Mouse (Mus musculus): ENCODE results near the gene Mamdc4.
"Not testable (repeated sequence)": the region's sequence is repeated elsewhere in the genome, so short reads cannot be mapped to it uniquely, and the experiment has no call there.

The Mamdc4 gene

DNA sequence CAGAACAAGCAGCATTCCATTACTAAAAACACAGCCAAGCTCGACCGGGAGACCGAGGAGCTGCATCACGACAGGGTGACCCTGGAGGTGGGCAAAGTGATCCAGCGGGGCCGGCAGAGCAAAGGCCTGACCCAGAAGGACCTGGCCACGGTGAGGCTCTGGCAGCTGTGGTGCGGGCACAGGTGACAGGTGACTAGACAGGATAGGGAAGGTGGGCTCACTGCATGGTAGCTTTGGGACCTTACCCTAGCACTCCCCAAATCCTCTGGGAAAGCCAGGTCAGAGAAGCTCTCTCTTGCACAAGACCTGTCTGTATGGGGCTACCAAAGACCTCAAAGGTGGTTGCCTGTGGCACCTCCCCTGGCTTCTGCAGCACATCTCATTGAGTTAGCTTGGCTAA lies 14.1 kb downstream of the Mamdc4 start:
- no peak for DNase-seq (ENCODE audit: low read depth, low spot score)

DNA sequence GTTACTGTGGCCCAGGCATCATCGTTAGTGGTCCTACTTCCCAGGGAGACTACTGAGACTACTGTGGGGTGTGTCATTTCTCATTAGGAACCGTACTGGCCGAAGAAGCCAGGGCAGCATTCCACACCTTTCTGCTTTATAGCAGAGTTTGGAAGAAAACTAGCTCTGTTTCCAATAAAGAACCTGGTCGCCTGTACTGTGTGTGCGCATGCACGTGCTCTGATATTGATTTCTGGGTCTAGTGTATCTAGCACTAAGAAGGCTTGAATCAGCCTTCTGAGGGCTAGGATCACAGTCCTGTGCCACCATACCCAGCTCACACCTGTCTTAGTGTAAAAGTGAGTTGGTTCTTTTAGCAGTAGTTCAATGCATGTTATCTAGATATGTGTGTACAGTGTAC lies 15.9 kb downstream of the Mamdc4 start:
- DNase-seq (ENCODE audit: low read depth, low spot score): no peak

DNA sequence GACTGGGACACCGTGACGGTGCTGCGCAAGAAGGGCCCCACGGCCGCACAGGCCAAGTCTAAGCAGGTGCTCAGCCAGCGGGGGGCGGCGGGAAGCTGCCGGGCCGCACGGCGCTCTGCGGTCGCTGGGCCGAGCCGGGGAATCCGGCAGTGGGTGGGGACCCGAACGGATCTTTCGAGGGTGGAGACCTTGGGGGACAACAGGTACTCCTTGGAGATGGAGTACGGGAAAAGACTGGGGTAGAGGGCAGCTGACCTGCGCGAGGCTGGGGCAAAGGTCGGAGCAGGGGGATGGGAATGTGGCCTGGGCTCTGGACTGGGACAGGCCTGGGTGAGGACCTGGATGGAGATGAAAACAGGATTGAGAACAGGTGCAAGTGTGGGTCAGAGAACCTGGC lies 16.7 kb downstream of the Mamdc4 start:
- DNase-seq (ENCODE audit: low read depth, low spot score): no peak

DNA sequence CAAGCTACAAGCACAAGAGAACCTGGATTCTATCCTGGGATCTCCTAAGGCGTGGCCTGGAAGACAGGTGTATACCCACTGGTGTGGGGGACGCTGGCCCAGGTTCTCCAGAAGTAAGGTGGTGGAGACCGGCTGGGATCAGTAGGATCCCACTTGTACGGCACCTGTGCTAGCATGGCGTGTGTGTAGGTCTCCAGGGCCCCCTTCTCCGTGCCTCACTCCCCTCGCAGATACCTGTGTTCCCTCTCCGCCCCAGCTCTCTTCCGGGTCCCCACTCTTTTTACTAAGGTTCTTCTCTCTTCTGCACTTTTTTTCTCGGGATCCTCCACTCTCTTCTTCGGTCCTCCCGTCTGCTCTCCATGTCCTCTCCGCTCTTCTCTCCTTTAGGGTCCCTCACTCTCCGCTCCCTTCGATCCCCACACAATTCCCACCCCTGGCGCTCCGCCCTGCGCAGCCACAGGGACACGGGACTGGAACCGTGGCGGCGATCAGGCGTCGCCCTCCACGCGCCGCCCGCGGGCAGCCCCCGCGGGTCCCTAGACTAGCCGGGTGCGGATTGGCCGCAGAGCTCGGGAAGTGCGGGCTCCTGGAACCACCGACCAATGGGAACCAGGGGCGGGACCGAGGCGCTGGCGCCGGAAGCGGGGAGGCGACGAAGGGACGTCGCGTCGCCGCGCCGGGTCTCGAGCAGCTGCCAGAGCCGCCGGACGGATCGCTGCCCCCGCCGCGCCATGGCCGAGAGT lies 17.3 kb downstream of the Mamdc4 start, which contains the start of gene Edf1:
Gene Edf1 (plus strand): TSS at position 627 of the 743 bp plus-strand sequence.
- DNase-seq (ENCODE audit: low read depth, low spot score): peak; percentile 88

DNA sequence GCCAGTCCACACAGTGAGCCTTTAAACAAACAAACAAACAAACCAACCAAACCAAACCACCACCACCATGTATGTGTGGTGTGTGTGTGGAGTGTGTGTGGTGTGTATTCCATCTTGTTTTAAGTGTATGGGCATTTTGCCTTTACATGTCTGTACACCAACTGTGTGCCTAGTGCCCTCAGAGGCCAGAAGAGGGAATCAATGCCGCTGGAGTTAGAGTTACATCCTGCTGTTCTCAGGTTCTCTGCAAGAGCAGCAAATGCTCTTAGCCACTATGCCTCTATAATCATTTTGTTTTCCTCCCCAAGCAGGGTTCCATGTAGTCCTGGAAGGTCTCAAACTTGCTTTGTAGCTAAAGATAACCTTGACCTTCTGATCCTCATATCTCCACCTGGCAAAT lies 18.3 kb downstream of the Mamdc4 start:
- DNase-seq (ENCODE audit: low read depth, low spot score): no peak

DNA sequence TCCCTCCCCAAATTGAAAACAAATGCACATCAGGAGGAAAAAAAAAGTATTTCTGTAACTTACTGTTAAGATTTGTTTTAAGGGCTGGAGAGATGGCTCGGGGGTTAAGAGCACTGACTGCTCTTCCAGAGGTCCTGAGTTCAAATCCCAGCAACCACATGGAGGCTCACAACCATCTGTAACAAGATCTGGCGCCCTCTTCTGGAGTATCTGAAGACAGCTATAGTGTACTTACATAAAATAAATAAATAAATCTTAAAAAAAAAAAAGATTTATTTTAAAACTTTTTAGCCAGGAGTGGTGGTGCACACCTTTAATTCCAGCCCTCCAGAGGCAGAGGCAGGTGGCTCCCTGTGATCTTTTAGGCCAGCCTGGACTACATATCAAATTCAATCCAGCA lies 19.2 kb downstream of the Mamdc4 start:
- DNase-seq (ENCODE audit: low read depth, low spot score): not testable (repeated sequence)

DNA sequence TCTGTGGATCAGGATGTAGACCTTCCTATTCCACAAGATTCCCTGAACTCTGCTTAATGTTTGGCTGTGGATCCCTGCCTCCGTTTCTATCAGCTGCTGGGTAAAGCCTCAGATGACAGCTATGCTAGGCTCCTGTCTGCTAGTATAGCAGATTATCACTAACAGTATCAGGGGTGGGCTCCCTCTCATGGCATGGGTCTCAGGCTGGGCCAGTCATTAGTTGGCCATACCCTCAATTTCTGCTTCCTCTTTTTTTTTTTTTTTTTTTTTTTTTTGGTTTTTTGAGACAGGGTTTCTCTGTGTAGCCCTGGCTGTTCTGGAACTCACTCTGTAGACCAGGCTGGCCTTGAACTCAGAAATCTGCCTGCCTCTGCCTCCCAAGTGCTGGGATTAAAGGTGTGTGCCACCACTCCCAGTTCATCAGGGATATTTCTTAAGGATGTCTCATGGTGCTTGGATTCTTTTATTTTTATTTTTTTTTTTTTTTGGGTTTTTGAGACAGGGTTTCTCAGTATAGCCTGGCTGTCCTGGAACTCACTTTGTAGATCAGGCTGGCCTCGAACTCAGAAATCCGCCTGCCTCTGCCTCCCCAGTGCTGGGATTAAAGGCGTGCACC lies 21.4 kb downstream of the Mamdc4 start:
- not testable (repeated sequence) for DNase-seq (ENCODE audit: low read depth, low spot score)

DNA sequence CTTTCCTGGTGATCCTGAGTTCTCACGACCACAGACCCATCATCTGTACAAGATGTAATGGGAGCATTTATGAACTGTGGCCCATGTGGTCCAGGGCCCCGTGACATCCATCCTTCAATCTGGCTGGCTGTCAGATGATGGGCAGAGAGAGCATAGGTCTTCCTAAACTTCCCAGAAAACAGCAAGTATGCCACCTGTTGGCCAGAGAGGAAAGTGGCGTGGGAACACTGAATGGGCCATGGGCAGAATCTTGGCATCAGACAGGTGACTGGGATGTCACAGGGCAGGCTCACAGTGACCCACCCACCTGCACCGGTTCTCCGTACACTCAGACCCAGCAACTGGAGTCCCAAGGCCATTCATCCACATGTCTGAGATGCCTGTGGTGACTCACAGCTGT lies 23.5 kb downstream of the Mamdc4 start:
- DNase-seq (ENCODE audit: low read depth, low spot score): no peak

DNA sequence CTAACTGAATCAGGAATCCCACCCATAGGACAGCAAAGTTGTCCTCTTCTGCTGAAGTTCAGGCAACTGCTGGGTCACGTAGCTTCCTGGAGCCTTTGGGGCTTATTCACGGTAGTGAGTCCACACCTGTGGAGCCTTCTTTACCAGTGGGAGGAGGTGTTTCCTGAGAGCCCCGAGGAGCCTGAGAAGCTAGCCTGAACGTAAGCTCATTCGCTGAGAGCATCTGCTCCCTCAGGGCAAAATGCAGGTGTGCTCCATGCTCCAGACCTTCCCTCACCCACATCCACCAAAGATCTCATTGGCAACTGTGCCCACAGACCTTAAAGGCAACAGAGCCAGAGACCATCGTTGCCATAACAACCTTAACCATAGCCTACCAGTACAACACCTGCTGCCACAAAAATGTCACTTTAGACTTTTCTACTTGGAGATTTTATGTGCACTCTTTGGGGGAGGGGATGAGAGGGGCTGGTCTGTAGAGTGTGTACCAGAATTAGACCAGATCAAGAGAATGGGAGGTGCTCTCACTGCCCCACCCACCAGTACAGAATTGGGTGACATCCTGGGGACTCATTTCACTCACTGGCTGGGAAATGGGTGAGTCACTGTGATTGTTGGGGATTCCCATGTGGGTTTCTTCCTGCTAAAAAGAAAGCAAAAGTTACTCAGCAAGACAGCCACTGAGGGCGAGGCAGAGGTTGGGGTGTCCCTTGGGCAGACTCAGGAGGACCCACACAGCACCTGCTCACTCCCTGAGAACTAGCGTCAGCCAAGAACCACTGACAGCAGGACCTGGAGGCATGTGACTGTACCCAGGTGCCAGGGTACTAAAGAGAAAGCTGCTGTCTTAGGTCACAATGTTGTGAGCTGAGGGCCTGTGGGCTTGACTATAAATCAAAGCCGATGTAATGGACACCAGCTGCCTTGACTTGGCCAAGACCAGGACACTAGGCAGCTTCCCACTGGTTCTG lies 25.3 kb downstream of the Mamdc4 start:
- no peak for DNase-seq (ENCODE audit: low read depth, low spot score)

DNA sequence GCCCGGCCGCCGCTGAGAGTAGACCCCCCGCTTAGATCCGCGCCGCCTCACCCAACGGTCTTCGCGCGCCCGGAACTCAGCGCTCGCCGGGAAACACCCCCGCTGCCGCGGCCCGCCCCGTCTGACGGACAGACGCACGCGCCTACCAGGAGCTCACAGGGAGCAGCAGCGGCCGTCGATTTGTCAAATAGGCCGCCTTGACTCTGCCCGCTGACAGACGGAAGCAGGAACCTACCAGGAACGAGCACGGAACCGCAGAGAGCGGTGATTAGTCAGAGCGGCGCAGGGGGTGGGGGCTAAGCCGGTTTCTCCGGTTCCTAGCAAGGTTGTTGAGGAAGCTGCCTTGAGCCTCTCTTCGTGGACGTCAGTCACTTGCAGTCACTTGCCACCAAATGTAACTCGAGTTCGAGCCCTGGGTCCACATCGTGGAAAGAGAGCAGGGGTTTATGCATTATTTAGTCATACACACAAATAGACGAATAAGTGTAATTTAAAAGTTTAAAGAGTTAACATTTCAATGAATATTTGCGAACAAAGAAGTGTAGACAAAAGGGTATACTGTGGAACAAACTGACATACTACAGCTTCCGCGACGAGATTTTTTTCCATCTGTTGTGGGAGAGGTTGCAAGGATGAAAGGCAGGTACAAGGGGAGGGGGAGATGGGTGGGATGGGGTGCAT lies 27.7 kb downstream of the Mamdc4 start, which contains the start of gene Traf2:
Gene Traf2 (minus strand): TSS at position 130 of the 681 bp plus-strand sequence.
- DNase-seq (ENCODE audit: low read depth, low spot score): peak; percentile 99

DNA sequence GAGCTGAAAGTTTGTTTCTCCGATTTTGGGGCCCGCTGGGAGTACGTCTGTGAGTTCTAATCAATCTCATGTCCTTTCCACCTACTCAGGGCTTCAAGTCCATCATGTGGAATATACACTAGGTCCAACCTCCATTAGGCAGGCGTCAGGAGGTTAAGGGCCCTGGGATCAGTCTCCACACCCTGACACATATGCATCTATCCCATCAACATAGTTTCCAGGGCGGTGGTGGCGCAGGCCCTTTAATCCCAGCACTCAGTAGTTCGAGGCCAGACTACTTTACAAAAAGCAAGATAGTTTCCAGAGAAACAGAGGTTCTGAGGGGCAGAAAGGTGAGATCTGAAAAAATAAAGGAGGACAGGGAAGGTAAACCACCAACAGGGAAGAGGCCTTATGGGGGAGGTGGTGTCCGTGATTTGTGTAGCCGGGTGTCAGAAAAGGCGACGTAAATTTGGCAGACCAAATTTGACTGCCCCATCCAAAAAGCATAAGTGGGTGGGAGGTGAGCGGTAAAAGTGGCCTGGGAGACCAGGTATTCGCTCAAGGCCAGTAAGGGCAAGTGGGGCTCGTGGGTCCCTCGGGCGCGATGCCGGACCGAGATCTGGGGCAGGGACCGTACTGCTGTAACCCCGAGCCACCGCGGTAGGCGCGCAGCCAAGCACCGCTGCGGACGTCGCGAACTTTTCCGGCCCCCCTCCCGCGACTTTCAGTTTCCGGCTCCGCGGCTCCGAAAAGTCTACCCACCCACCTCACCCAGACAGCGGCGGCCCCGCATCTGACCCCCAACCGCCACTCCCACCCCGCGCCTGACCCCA lies 28.4 kb downstream of the Mamdc4 start:
- no peak for DNase-seq (ENCODE audit: low read depth, low spot score)

DNA sequence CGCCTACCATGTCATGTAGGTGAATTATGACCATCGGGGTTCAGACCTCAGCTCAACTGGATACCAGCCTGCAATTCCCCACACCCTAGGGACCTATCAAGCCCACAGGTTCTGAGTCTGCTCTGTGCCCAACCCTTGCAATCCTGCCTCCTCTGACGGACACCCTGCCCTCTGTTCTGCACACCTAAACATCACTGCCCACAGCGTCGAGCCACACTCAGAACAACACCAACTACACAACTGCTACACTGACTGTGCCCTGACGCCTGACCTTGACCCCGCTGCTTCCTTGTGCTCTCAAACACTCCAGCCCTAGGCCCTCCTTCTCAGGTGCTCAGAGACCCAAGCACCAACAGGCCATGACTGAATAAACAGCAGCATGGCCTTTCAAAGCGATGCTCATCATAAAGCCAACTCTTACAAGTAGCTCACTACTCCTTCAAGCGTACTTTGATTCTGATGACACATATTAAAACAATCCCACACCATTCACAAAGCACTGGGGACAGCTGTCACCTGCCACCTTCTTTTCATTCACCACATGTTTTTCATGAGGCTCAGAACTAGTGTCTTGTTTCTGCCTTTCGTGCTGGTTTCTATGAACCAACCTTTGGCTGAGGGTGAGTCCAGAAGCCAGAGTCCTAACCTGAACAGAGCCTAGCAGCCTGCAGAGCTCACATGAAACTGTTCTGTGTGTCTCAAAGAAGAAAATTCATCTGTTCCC lies 32.8 kb downstream of the Mamdc4 start:
- DNase-seq (ENCODE audit: low read depth, low spot score): no peak

DNA sequence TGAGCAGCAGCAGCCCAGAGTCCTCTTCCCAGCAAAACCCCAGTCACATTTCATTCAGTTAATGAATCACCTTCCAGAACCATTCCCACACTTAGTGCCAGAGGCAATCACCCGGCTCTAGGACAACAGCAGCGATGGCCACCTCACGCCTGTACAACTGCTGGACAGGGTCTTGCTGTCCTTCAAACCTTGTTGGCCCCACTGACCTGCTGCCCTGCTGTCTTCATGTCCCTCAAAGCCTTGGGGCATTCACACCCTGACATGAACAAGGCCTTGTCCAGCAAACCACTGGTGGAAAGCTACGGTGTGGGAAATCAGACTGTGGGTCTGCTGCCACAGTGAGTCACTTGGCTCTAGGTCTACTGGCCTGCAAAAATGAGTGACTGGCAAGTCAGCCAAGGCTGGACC lies 34.1 kb downstream of the Mamdc4 start:
- DNase-seq (ENCODE audit: low read depth, low spot score): no peak

DNA sequence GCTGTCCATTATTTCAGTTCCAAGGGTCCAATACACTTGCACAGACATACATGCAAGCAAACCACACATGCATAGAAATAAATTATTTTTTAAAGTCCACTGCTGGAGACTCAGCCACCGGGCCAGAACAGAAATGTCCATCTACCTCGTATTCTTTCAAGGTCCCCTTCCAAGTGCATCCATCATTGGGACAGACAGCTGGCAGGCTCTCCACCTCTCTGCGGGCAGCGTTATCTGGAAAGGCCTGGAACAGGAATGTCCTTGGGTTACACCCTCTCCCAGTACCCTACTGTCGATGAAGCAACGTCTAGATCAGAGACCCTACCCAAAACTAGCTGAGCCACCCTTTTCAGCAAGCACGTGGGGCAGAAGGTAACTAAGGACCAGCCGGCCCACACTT lies 38.1 kb downstream of the Mamdc4 start:
- no peak for DNase-seq (ENCODE audit: low read depth, low spot score)

DNA sequence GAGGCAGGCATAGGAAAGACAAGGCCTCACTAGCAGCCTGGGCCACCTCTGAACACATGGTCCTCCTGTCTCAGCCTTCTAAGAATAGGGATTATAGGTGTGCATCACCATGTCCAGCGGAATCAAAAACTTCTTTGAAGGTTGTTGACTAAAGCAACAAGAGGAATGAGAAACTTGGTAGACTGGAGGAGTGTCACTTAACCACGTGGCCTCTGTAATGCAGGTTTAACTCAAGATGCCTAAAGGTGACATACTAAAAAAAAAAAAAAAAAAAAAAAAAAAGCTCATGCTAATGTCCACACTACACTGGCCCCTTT lies 39.8 kb downstream of the Mamdc4 start:
- DNase-seq (ENCODE audit: low read depth, low spot score): no peak

DNA sequence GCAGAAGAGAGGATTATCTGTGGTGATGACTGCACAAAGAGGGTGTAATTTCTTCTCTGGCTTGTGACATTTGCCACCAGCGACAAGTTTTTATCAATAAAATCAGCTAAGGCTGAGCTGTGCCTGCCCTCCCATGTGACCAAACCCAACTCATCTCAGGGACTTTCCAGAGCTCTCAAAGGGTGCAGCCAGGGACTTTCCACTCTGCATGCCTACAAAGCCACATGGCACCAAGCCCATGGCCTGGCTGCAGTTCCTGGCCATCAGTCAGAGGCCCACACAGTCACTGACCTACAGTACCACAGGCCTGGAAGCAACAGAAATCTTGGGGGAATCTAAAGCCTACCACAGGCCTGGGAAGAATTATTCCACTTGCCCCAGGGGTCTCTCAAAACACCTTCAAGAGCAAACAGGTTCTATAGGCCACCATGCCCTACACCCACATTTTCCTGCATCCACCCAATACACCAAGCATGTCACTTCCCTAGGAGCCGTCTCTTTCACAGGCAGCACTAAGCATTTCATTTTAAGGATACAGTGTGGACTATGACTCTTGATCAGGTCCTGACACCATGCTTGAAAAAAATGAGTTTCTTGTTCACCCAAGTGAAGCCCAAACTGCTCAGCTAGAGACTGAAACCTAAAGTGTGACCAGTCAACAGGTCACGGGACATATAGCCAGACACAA lies 40.3 kb downstream of the Mamdc4 start:
- DNase-seq (ENCODE audit: low read depth, low spot score): no peak

DNA sequence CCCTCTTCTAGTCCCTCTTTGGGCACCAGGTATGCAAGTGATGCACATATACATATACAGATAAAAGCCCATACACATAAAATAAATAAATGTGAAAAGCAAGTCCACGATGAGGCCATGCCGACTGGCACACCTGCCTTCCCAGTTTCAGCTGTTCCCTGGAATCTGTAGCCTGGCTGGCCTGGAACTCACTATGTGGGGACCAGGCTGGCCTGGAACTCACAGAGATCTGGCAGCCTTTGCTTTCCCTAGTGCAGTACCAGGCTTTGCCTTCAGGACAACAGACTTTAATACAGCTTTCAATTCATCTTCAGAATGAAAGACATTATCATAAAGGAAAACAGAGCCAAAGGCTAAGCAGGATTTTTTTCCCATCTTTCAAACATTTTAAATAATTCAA lies 40.9 kb downstream of the Mamdc4 start:
- DNase-seq (ENCODE audit: low read depth, low spot score): no peak

DNA sequence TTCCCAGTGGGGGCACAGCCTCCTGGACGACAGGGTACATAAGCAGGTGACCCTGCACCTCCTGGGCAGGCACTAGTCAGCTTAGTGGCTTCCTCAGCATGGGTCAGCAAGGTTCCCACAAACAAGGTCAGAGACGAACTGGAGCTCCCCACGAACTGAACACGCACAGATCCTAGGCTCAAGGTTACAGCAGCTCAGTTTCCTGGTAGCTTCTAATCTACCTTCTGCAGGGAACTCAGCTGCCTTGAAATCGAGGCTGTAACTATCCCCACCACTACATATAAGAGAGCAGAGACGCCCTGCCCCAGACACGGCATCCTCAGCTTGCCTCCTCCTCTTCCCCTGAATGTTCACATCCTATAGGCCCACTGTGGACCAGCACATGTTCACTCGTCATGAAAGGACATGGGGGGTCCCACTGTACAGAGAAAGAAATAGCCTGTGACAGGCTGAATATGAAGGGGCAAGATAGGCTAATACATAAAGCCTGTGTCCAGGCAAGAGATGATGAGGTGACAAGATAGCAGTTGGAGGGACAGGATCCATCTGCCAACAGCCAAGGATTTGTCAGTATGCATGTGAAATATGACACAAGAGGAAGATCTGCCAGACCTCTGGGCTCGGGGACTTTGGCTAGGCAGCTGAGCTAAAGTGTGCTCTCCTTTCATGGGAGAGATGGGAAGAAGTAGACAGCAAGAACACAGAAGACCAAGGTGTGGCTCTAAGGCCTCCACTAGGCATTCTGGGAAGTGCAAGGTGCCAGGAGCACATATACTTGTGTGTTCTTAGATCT lies 47.9 kb downstream of the Mamdc4 start:
- DNase-seq (ENCODE audit: low read depth, low spot score): no peak
